Mouse (Mus musculus) hindbrain, embryonic 14.5 days (tissue): ENCODE results near the gene Btbd19. TPM values are rescaled to one million over a fixed set of nuclear protein-coding genes. Genes with fewer than 3 reads are reported as not detected.

ENCODE experiments used
- ATAC-seq: fragments of 200-750 bp; cut with Nextera tagmentation; 2 replicates; pipeline ENCODE4 v1.8.0; 2017; ENCODE audit warnings: moderate number of reproducible peaks, mild to moderate bottlenecking, moderate TSS enrichment, moderate library complexity; ENCODE audit not compliant: low FRiP score
- DNase-seq: peaks from one replicate; pipeline ENCODE4 v3.0.0-alpha.2; 2015; ENCODE audit warnings: low spot score
- H3K27ac ChIP-seq: fragments of 300-500 bp; sonication (generic); 2 replicates; pipeline ENCODE4 v1.5.1; 2014; ENCODE audit warnings: mild to moderate bottlenecking, moderate library complexity
- H3K27me3 ChIP-seq: fragments of 300-500 bp; sonication (generic); 2 replicates; pipeline ENCODE4 v1.6.1; 2014; ENCODE audit warnings: mild to moderate bottlenecking, low read length, mixed read lengths; ENCODE audit not compliant: control insufficient read depth, insufficient read depth
- H3K36me3 ChIP-seq: fragments of 300-500 bp; sonication (generic); replicated peaks from 2 replicates; pipeline ENCODE4 v1.6.1; 2014; ENCODE audit not compliant: control insufficient read depth, insufficient read depth
- H3K4me1 ChIP-seq: fragments of 300-500 bp; sonication (generic); replicated peaks from 2 replicates; pipeline ENCODE4 v1.6.1; 2014; ENCODE audit warnings: antibody characterized with exemption, low read length, mixed read lengths; ENCODE audit not compliant: control insufficient read depth, insufficient read depth
- H3K4me2 ChIP-seq: fragments of 300-500 bp; sonication (generic); replicated peaks from 2 replicates; pipeline ENCODE4 v1.6.1; 2014; ENCODE audit warnings: mild to moderate bottlenecking, moderate library complexity
- H3K4me3 ChIP-seq: fragments of 300-500 bp; sonication (generic); replicated peaks from 2 replicates; pipeline ENCODE4 v1.5.1; 2014; ENCODE audit warnings: mild to moderate bottlenecking, low read length
- H3K9ac ChIP-seq: fragments of 300-500 bp; sonication (generic); 2 replicates; pipeline ENCODE4 v1.6.1; 2014
- H3K9me3 ChIP-seq: fragments of 300-500 bp; sonication (generic); 2 replicates; pipeline ENCODE4 v1.6.1; 2016; ENCODE audit warnings: low read length; ENCODE audit not compliant: control insufficient read depth
- WGBS: fragments of 180-500 bp; shearing (Covaris S2); extraction: QIAGEN DNeasy Blood & Tissue Kit; methylation state at CpG from one replicate; pipeline ENCODE4 v1.1.7; 2014; 5-methylcytosine and 5-hydroxymethylcytosine counted together
- polyA plus RNA-seq: library from polyadenylated mRNA; unstranded; fragments of >200 nt; fragmentation: Nextera tagmentation; extraction: Ambion mirVana; gene quantifications from 2 replicates; pipeline ENCODE4 v1.2.1, GENCODE M21; 2014

The Btbd19 gene
- polyA plus RNA-seq, result 3.1 and 3.2 TPM in 2 replicates

DNA sequence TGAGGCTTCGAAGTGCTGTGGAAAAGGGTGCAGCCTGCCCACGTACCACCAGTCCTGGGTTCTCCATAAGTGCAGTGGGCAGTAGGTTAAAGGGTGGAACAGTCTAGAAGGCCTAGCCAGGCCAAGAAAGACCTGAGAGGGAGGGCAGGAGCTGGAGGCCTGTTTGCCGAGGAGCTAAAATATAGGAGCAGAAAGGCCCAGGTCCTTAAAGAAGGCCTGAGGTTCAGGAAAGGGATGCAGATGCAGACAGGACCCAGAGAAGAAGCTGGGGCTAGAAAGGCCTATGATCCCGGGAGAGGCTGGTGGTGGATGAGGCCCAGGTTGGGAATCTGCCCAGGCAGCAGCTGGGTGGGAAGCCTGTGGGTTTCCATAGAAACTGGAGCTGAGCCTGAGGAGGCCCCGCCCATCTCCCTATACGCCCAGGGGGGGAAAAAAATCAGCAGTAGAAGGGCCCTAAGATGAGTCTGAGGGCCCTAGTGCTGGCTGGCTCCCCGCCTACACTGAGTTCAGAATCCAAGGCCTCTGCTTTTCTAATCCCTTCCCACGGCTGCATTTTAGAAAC lies at the start of gene Btbd19:
Gene Btbd19, minus strand, starts transcription at position 378 of the 562 bp plus-strand sequence.
- WGBS, result 28% methylated on average over 8 of the region's 8 CpGs

DNA sequence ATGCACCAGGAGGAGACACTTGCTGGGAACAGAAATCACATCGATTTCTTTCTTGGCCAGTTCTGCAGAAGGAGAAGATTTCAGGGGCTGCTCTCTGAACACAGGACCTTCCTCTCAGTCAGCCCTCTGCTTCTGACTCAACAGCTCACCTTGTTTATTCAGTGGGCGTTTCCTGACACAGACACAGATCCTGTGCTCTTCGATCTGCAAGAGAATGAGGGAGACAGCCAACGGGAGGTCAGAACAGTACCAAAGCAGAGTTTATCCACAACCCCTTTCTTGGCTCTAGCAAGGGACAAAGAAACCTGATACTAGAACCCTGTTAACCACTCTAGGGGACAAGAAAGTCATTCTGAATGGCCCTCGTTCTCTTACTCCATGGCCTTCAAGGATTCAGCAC lies 44.4 kb upstream of the Btbd19 start:
- Histone ChIP-seq H3K4me2 (no peak overlapping the region), H3K4me3 (no peak overlapping the region), H3K27me3 (no peaks in the 10 kb centered on the region), H3K27ac (no peak overlapping the region), H3K9ac (no peak overlapping the region), H3K9me3 (no peaks in the 10 kb centered on the region), H3K36me3 (peaks cover 16% of the 10 kb centered on the region; the same call in 1 of the 2 replicates), H3K4me1 (no peaks in the 10 kb centered on the region)
- ATAC-seq (no peak), DNase-seq (no peak)
- WGBS, result 92% methylated on average over 5 of the region's 5 CpGs

More for the DNA sequence above, at the start of gene Btbd19:
- Histone ChIP-seq H3K36me3 (peaks cover 29% of the 10 kb centered on the region), H3K4me2 (peak within 1 kb of the TSS; percentile 20; the same call in 1 of the 2 replicates), H3K4me3 (no peak within 1 kb of the TSS), H3K27ac (peak within 1 kb of the TSS; percentile 73), H3K27me3 (no peaks in the 10 kb centered on the region), H3K9ac (peak within 1 kb of the TSS; percentile 45), H3K4me1 (peaks cover 19% of the 10 kb centered on the region), H3K9me3 (no peaks in the 10 kb centered on the region)
- peak; percentile 66 for DNase-seq
- ATAC-seq, result peak; percentile 22

DNA sequence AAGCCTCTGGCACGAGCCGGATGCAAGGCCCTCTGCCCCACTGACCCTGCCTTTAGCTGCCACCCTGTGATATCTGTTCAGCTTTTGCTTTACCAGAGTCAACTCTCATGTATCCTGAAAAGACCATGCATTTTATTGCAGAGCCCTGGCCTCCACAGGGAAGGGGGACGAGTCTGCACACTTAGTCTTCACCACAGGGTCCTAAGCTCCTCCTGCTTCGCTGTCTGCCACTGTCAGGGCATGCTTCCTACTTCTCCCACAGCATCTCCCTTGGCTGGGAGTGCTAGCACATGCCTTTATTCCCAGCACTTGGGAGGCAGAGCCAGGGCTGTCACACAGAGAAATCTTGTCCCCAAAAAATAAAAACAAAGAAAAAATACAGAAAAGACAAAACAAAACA lies 35.7 kb upstream of the Btbd19 start:
- H3K27ac ChIP-seq, result no peak overlapping the region
- no peak overlapping the region for H3K9ac ChIP-seq
- no peak overlapping the region for H3K4me3 ChIP-seq
- 72% methylated on average over 4 of the region's 4 CpGs for WGBS
- 0 out of 2 replicates have a peak, but pooled peaks have one; percentile 40 for ATAC-seq
- no peaks in the 10 kb centered on the region for H3K4me1 ChIP-seq
- no peaks in the 10 kb centered on the region for H3K27me3 ChIP-seq
- H3K9me3 ChIP-seq, result no peaks in the 10 kb centered on the region
- no peak for DNase-seq
- no peak overlapping the region for H3K4me2 ChIP-seq
- 0 out of 2 replicates have a peak, but pooled peaks cover 6% of the 10 kb centered on the region for H3K36me3 ChIP-seq

DNA sequence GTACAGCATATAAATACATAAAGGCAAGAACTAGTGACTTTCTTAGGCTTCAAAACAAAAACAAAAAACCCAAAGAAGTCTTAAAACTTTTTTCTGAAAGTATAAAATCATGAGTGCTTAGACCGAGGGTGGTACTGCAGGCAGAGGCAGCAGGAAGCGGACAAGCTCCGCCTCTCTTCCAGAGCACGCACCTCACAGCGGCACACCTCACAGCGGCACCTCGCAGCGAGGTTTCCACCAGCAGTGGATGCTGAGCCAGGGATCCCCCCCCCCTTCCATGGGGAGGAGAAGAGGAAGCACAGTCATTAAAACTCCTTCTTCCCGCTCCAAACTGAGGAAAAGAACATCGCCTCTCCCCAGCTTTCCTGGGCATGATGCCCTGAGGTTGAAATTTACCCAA lies 34.1 kb upstream of the Btbd19 start:
- Histone ChIP-seq H3K9ac (no peak overlapping the region), H3K4me1 (peaks cover 3% of the 10 kb centered on the region; the same call in 1 of the 2 replicates), H3K27ac (no peak overlapping the region), H3K9me3 (no peaks in the 10 kb centered on the region), H3K4me2 (no peak overlapping the region), H3K27me3 (no peaks in the 10 kb centered on the region), H3K4me3 (no peak overlapping the region), H3K36me3 (peaks cover 7% of the 10 kb centered on the region)
- 89% methylated on average over 10 of the region's 10 CpGs for WGBS
- DNase-seq (no peak), ATAC-seq (no peak)

DNA sequence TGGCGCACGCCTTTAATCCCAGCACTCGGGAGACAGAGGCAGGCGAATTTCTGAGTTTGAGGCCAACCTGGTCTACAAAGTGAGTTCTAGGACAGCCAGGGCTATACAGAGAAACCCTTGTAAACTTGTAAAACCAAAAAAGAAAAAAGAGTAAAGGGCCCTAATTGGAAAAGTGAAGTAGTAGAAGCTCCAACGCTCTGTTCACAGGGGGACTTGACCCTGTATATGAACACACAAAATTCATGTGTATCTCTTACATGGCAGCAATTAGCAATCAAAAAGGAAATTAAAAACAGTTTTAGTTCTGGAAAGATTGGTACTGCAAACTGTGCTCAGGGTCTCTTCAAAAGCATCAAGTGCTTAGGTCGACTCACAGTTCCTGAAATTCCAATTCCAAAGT lies 30.8 kb upstream of the Btbd19 start:
- ATAC-seq (no peak), DNase-seq (no peak)
- WGBS, result 35% methylated on average over 6 of the region's 6 CpGs
- no peaks in the 10 kb centered on the region for H3K9me3 ChIP-seq
- H3K4me1 ChIP-seq, result peaks cover 9% of the 10 kb centered on the region; the same call in 1 of the 2 replicates
- peak overlapping the region; percentile 94 for H3K4me2 ChIP-seq
- no peaks in the 10 kb centered on the region for H3K27me3 ChIP-seq
- H3K27ac ChIP-seq, result peak overlapping the region; percentile 94
- H3K36me3 ChIP-seq, result peaks cover 37% of the 10 kb centered on the region
- peak overlapping the region; percentile 98 for H3K4me3 ChIP-seq
- H3K9ac ChIP-seq, result peak overlapping the region; percentile 97

DNA sequence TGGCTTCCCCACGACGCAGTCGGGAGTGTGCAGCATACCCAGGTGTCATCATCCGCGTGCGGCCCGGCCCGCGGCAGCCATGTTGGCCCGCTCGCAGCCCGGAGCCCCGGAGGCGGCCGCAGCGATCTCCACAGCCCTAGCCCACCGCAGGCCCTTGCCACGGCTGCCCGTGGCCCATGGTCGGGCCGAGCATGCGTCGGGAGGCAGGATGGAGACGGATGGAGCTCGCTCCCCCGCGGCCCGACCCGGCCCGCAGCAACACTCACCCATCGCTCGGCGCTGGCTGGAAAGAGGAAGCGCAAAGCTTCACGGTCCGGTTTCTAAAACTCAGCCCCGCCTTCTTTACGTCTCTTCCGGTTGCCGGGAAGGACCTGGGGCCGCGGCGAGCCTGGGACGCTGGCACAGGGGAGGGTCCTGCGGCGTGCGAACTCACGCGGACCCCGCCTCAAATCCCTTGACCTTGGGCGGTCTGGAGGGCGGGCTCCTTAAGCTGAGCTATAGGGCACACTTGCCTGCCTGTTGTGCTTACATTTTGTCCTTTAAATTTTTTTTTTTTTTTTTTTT lies 30.3 kb upstream of the Btbd19 start, which contains the start of gene Rps8:
Gene Rps8, minus strand, starts transcription at position 452 of the 564 bp plus-strand sequence.
- Histone ChIP-seq H3K27me3 (no peaks in the 10 kb centered on the region), H3K4me2 (peak within 1 kb of the TSS; percentile 94), H3K27ac (peak within 1 kb of the TSS; percentile 94), H3K36me3 (peaks cover 42% of the 10 kb centered on the region), H3K9me3 (no peaks in the 10 kb centered on the region), H3K4me1 (peaks cover 9% of the 10 kb centered on the region; the same call in 1 of the 2 replicates), H3K9ac (peak within 1 kb of the TSS; percentile 97), H3K4me3 (peak within 1 kb of the TSS; percentile 98)
- DNase-seq (peak; percentile 88), ATAC-seq (peak; percentile 95)
- under 1% methylated on average over 52 of the region's 52 CpGs for WGBS

DNA sequence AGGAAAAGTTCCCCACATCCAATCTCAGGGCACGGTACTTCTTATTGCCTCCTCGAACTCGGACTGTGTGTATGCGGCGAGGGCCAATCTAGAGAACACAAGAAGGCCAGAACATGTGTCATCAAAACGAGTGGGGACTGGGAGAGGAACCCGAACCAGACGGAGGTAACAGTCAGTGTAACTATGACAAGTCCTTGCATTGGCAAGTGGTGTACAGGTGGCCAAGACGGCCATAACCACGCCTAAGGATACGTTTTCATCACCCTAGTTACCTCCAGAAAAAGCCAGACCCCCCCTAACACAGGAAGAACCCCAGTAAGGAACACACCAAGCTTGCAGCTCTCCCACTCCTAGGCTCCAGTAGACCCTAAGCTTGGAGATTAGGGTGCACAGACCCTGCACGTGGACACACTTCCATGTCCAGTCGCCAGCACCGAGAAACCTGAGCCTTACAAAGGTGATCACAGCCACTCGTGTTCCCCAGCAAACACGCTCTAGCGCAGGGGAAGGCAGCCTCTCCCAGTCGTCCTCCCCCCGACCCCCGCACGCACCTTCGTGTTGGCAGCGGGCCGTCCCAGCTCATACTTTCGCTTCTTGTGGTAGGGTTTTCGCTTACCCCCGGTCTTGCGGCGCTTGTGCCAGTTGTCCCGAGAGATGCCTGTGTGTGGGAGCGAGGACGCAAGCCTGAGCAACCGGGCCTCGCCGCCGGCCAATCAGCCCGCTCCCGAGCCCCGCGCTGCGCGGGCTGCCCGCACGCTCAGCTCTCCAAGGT lies 29.7 kb upstream of the Btbd19 start:
- H3K27me3 ChIP-seq, result no peaks in the 10 kb centered on the region
- ATAC-seq (0 out of 2 replicates have a peak, but pooled peaks have one; percentile 14), DNase-seq (no peak)
- peaks cover 9% of the 10 kb centered on the region; the same call in 1 of the 2 replicates for H3K4me1 ChIP-seq
- H3K27ac ChIP-seq, result peak overlapping the region; percentile 94
- 3% methylated on average over 44 of the region's 44 CpGs for WGBS
- H3K4me3 ChIP-seq, result peak overlapping the region; percentile 98
- H3K9ac ChIP-seq, result peak overlapping the region; percentile 97
- H3K9me3 ChIP-seq, result no peaks in the 10 kb centered on the region
- peak overlapping the region; percentile 94 for H3K4me2 ChIP-seq
- H3K36me3 ChIP-seq, result peaks cover 48% of the 10 kb centered on the region

DNA sequence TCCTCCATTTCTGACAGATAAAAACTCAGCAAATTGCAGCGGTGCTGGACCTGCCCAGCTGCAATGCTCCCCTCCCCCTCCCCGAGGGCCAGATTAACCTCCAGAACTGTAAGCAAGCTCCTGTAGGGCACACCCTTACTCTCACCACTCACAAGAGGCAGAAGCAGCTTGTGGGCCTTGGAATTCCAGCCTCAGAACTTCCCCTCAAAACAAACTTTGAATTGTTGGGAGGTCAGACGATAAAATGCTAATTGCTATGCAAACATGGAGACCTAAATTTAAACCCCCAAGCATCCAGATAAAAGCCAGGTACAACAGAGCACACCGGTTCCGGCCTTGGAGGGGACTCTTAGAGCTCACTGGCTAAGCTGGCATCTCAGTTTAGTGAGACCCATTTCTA lies 27.2 kb upstream of the Btbd19 start:
- ATAC-seq (no peak), DNase-seq (no peak)
- Histone ChIP-seq H3K4me2 (no peak overlapping the region), H3K27ac (no peak overlapping the region), H3K36me3 (peaks cover 64% of the 10 kb centered on the region), H3K9me3 (no peaks in the 10 kb centered on the region), H3K4me1 (peaks cover 9% of the 10 kb centered on the region; the same call in 1 of the 2 replicates), H3K27me3 (no peaks in the 10 kb centered on the region), H3K9ac (no peak overlapping the region), H3K4me3 (no peak overlapping the region)
- WGBS, result 87% methylated on average over 5 of the region's 5 CpGs

DNA sequence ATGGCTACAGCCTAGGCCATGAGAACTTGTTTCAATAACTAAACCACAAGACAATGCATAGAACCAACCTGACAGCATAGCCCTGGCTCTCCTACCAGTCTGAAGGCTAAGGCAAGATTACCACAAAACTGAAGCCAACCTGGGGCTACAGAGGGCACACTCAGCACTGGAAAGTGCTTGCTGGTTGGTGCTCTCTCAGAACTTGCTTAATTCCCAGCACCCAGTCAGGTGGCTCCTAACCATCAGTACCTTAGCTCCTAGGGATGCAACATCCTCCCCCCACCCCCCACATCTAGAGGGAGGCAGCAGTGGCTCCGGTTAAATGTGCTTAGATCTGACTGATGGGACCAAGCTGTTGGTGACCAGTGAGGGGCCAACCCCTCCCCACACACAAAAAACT lies 25.9 kb upstream of the Btbd19 start:
- WGBS, result 88% methylated on average over 1 of the region's 1 CpGs
- peaks cover 64% of the 10 kb centered on the region for H3K36me3 ChIP-seq
- ATAC-seq, result no peak

More for the DNA sequence above, 25.9 kb upstream of the Btbd19 start:
- no peak overlapping the region for H3K4me3 ChIP-seq
- no peak overlapping the region for H3K27ac ChIP-seq
- no peak overlapping the region for H3K4me2 ChIP-seq
- H3K9me3 ChIP-seq, result no peaks in the 10 kb centered on the region
- H3K9ac ChIP-seq, result no peak overlapping the region
- no peaks in the 10 kb centered on the region for H3K27me3 ChIP-seq
- DNase-seq, result no peak
- H3K4me1 ChIP-seq, result peaks cover 9% of the 10 kb centered on the region; the same call in 1 of the 2 replicates
